Mouse (Mus musculus): ENCODE measurements around the gene Tmem213.

DNA sequence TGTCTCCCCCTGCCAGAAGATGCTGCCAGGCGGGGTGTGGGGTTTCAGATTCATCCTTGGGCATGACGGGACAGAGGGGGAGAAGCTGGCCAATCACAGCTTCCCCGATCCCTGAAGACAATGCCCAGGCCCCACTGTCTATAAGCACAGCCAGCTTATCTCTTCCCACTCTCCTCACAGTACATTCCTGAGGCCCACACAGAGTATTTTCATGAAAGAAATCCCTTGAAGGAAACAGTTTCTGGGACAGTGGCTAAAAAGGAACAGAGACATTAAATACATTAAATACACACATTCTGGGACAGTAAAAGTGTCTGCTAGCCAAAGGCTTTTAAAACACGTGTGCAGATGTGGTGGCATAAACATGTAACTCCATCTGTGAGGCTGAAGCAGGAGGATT, 28.7 kb upstream of the Tmem213 start:
- no peak for TF ChIP-seq CTCF (IDR thresholded peaks at IDR 0.05; ENCODE audit: extremely low read depth, insufficient read length, insufficient replicate concordance, low read depth, low read length)
- TF ChIP-seq POLR2A (IDR thresholded peaks at IDR 0.05; ENCODE audit: low read depth, low read length), result no peak

Measured in small intestine, adult 2 months (tissue).